Mouse (Mus musculus) liver, adult 2 months (tissue): ENCODE results near the gene Preb.

Experiments
- CTCF ChIP-seq: fragments of 200-500 bp; IDR thresholded peaks from 2 replicates; pipeline ENCODE4 v1.5.1; 2011; ENCODE audit warnings: low read depth, low read length, control low read depth
- POLR2A ChIP-seq: fragments of 200-500 bp; IDR thresholded peaks from 2 replicates; pipeline ENCODE4 v1.6.1; 2011; ENCODE audit warnings: low read length, control low read depth; ENCODE audit not compliant: insufficient read depth; ENCODE audit errors: extremely low read depth

DNA sequence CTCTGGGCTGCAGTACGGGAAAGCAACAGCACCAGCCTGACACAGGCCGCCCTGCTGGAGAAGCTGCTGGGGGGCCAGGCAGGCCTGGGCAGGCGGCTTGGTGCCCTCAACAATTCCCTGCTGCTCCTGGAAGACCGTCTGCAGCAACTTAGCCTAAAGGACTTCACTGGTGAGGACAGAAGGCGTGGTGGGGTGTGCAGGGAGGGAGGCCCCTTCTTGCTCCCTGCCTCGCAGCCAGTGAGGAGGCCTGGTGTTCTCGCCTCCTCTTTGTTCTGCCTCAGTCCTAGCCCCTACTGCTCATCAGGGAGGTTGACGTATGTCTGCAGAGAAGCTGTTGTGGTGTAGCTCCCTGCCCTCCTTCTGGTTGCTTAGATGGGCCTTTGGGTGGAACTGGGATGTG is 41.5 kb downstream of the Preb start:
- TF ChIP-seq CTCF: no peak
- TF ChIP-seq POLR2A: no peak
